Mouse (Mus musculus) T-cell, adult 66 days (primary cell): ENCODE results near the gene Rnf148. TPM values are rescaled to one million over a fixed set of nuclear protein-coding genes. Genes with fewer than 3 reads are reported as not detected.

Experiments
- total RNA-seq, 2 experiments: library from RNA; stranded (reverse); gene quantifications; 3 replicates in 1 of 2; 4 replicates in 1 of 2; pipeline ENCODE4 v1.2.4; 2023

The Rnf148 gene
- total RNA-seq, result not detected

GRCm38 (mm10) chr6:23655036-23655435 lies at the start of gene Rnf148:
TSS of gene Rnf148 (minus strand) at chr6:23655136.

DNA sequence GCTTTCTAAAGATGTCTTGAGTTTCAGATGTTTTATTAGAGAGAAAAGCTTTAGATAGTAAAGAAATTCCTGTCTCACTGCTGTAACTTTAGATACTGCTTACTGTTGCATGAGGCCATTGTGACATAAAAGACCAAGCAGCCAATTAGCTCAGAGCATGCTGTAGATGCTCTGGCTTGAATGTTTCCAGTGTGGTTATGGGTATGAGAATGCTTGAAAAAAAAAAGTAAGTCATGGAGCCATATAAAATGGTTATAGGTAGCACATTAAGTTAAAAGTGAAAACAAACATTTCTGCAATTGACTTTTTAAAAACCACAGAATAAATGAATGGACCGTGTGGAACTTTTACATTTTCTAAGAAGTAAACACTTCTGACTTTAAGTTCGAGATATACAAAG lies 4.7 kb downstream of the Rnf148 start, which contains the start of gene Rnf133:
Gene Rnf133, minus strand, starts transcription at position 101 of the 400 bp plus-strand sequence.

Other genes starting within 250 kb of the Rnf148 start
- not detected for gene Rnf133, start 4.8 kb downstream of the Rnf148 start, total RNA-seq
- gene Cadps2, start 184.3 kb upstream of the Rnf148 start, total RNA-seq, result not detected